Mouse (Mus musculus) spleen, postnatal 36 days (tissue): ENCODE measurements at regions not wholly inside any gene's neighbourhood (a gene's known extent, or its start where the extent isn't known, plus 50 kb on each side); places are given as distances from the start of the nearest gene placed in this dataset.

Source experiments
- DNase-seq, 2 experiments: peaks; one replicate each; pipeline ENCODE4 v3.0.0; 2022; ENCODE audit warnings: low spot score in 2 of 2, mixed read lengths in 1 of 2

GRCm38 (mm10) chr14:25225214-25225613 is 233.8 kb upstream of the Zmiz1 start:
- no peak for DNase-seq

- DNase-seq = peak in 1 of 2 experiments; percentile 17
These were observed 232.7 kb upstream of the Zmiz1 start for GRCm38 (mm10) chr14:25226155-25226839.

GRCm38 (mm10) chr14:25226840-25227506 is 232.0 kb upstream of the Zmiz1 start:
- DNase-seq = no peak

- DNase-seq = no peak
These were observed 230.5 kb upstream of the Zmiz1 start for GRCm38 (mm10) chr14:25228321-25229047.

- no peak for DNase-seq
These were observed 229.4 kb upstream of the Zmiz1 start for GRCm38 (mm10) chr14:25229569-25229968.

- no peak for DNase-seq
These were observed 227.1 kb upstream of the Zmiz1 start for GRCm38 (mm10) chr14:25231881-25232280.

GRCm38 (mm10) chr14:25236421-25236973 is 222.5 kb upstream of the Zmiz1 start:
- no peak for DNase-seq

- no peak for DNase-seq
These were observed 219.5 kb upstream of the Zmiz1 start for GRCm38 (mm10) chr14:25239335-25239960.

GRCm38 (mm10) chr14:25242753-25243152 is 216.2 kb upstream of the Zmiz1 start:
- no peak for DNase-seq

- DNase-seq = no peak
These were observed 215.7 kb upstream of the Zmiz1 start for GRCm38 (mm10) chr14:25243289-25243688.

- no peak for DNase-seq
These were observed 215.3 kb upstream of the Zmiz1 start for GRCm38 (mm10) chr14:25243698-25244097.

GRCm38 (mm10) chr14:25244841-25245240 is 214.1 kb upstream of the Zmiz1 start:
- no peak for DNase-seq

- no peak for DNase-seq
These were observed 213.3 kb upstream of the Zmiz1 start for GRCm38 (mm10) chr14:25245691-25246090.

- DNase-seq = no peak
These were observed 210.0 kb upstream of the Zmiz1 start for GRCm38 (mm10) chr14:25248941-25249340.

GRCm38 (mm10) chr14:25253016-25253850 is 205.8 kb upstream of the Zmiz1 start:
- DNase-seq = no peak

GRCm38 (mm10) chr14:25263121-25263520 is 195.9 kb upstream of the Zmiz1 start:
- no peak for DNase-seq

- DNase-seq = no peak
These were observed 192.1 kb upstream of the Zmiz1 start for GRCm38 (mm10) chr14:25266846-25267245.

GRCm38 (mm10) chr14:25268090-25268631 is 190.8 kb upstream of the Zmiz1 start:
- DNase-seq = no peak

GRCm38 (mm10) chr14:25270227-25270876 is 188.6 kb upstream of the Zmiz1 start:
- DNase-seq = no peak
